Mouse (Mus musculus) heart, embryonic 14.5 days (tissue): ENCODE measurements around the gene Ciao2b. TPM values are rescaled to one million over a fixed set of nuclear protein-coding genes. Genes with fewer than 3 reads are reported as not detected.

Experiments used
- ATAC-seq: fragments of 200-750 bp; cut with Nextera tagmentation; 2 replicates; pipeline ENCODE4 v1.8.0; 2017; ENCODE audit warnings: low read depth, moderate TSS enrichment; ENCODE audit not compliant: insufficient number of reproducible peaks, insufficient read depth, low FRiP score
- H3K27ac ChIP-seq, 2 experiments: fragments of 200-500 bp in 1 of 2; fragments of 300-500 bp in 1 of 2; sonication (generic) in 1 of 2; replicated peaks in 1 of 2; 2 replicates each; pipeline ENCODE4 v1.5.1; 2012 to 2014; ENCODE audit warnings: low read depth in 2 of 2, low read length in 2 of 2, control low read depth in 1 of 2, mild to moderate bottlenecking in 1 of 2, mixed read lengths in 1 of 2; ENCODE audit not compliant: control insufficient read depth in 1 of 2, insufficient read depth in 1 of 2
- H3K27me3 ChIP-seq: fragments of 300-500 bp; sonication (generic); 2 replicates; pipeline ENCODE4 v1.6.1; 2014; ENCODE audit warnings: mild to moderate bottlenecking, low read length, control low read depth; ENCODE audit not compliant: control insufficient read depth, insufficient read depth
- H3K36me3 ChIP-seq: fragments of 300-500 bp; sonication (generic); 2 replicates; pipeline ENCODE4 v1.6.1; 2014; ENCODE audit warnings: mild to moderate bottlenecking, control low read depth, low read length, mixed read lengths; ENCODE audit not compliant: control insufficient read depth, insufficient read depth
- H3K4me1 ChIP-seq, 2 experiments: fragments of 200-500 bp in 1 of 2; fragments of 300-500 bp in 1 of 2; sonication (generic) in 1 of 2; 2 replicates each; pipeline ENCODE4 v1.6.1; 2012 to 2014; ENCODE audit warnings: low read length in 2 of 2, control low read depth in 1 of 2, mixed read lengths in 1 of 2; ENCODE audit not compliant: control insufficient read depth in 2 of 2, insufficient read depth in 2 of 2
- H3K4me2 ChIP-seq: fragments of 300-500 bp; sonication (generic); 2 replicates; pipeline ENCODE4 v1.6.1; 2014; ENCODE audit warnings: mild to moderate bottlenecking, low read length
- H3K4me3 ChIP-seq, 2 experiments: fragments of 200-500 bp in 1 of 2; fragments of 300-500 bp in 1 of 2; sonication (generic) in 1 of 2; 2 replicates each; pipeline ENCODE4 v1.5.1; 2012 to 2014; ENCODE audit warnings: low read length in 2 of 2, mild to moderate bottlenecking in 2 of 2, control low read depth in 1 of 2, low read depth in 1 of 2, moderate library complexity in 1 of 2; ENCODE audit not compliant: control insufficient read depth in 1 of 2, insufficient read depth in 1 of 2
- H3K9ac ChIP-seq: fragments of 300-500 bp; sonication (generic); 2 replicates; pipeline ENCODE4 v1.6.1; 2014; ENCODE audit warnings: mild to moderate bottlenecking, low read length
- H3K9me3 ChIP-seq: fragments of 300-500 bp; sonication (generic); 2 replicates; pipeline ENCODE4 v1.6.1; 2016; ENCODE audit warnings: low read length, control low read depth; ENCODE audit not compliant: control insufficient read depth
- WGBS: fragments of 180-500 bp; shearing (Covaris S2); extraction: QIAGEN DNeasy Blood & Tissue Kit; methylation state at CpG from one replicate; pipeline ENCODE4 v1.1.7; 2014; 5-methylcytosine and 5-hydroxymethylcytosine counted together
- polyA plus RNA-seq: library from polyadenylated mRNA; unstranded; fragments of >200 nt; fragmentation: Nextera tagmentation; extraction: Ambion mirVana; gene quantifications from 2 replicates; pipeline ENCODE4 v1.2.1, GENCODE M21; 2014

Gene Ciao2b
- polyA plus RNA-seq, 1 experiment from 2014 or later, result 198 TPM

GRCm38 (mm10) chr8:104593536-104594325 is 48.0 kb downstream of the Ciao2b start:
- H3K4me1 ChIP-seq, result peaks cover 3 to 8% of the 10 kb centered on the region in 2 experiments; a peak in 3 of 4 replicates
- no peak overlapping the region for H3K4me3 ChIP-seq
- WGBS, result 89% methylated on average over 31 of the region's 31 CpGs
- peaks cover 25% of the 10 kb centered on the region for H3K36me3 ChIP-seq
- H3K9me3 ChIP-seq, result no peaks in the 10 kb centered on the region
- no peak overlapping the region for H3K4me2 ChIP-seq
- no peak overlapping the region for H3K9ac ChIP-seq
- ATAC-seq, result no peak
- H3K27ac ChIP-seq, result no peak overlapping the region
- no peaks in the 10 kb centered on the region for H3K27me3 ChIP-seq

- peaks cover 25% of the 10 kb centered on the region for H3K36me3 ChIP-seq
- H3K27me3 ChIP-seq, result no peaks in the 10 kb centered on the region
- H3K27ac ChIP-seq, result no peak overlapping the region
- H3K9ac ChIP-seq, result no peak overlapping the region
- no peak overlapping the region for H3K4me3 ChIP-seq
- no peak overlapping the region for H3K4me2 ChIP-seq
- peaks cover 0 to 8% of the 10 kb centered on the region in 2 experiments; a peak in 2 of 4 replicates for H3K4me1 ChIP-seq
- no peaks in the 10 kb centered on the region for H3K9me3 ChIP-seq
- ATAC-seq, result no peak
- 71% methylated on average over 6 of the region's 6 CpGs for WGBS
Observed at GRCm38 (mm10) chr8:104592566-104592965, 49.2 kb downstream of the Ciao2b start.

- Histone ChIP-seq H3K27ac (peak overlapping the region; percentile 59 to 87; a peak in 3 of 4 replicates), H3K9me3 (no peaks in the 10 kb centered on the region), H3K4me1 (peaks cover 0 to 8% of the 10 kb centered on the region in 2 experiments; a peak in 2 of 4 replicates), H3K4me2 (peak overlapping the region; percentile 86), H3K9ac (peak overlapping the region; percentile 73), H3K36me3 (peaks cover 25% of the 10 kb centered on the region), H3K4me3 (peak overlapping the region; percentile 65 to 100), H3K27me3 (no peaks in the 10 kb centered on the region)
- WGBS, result 2% methylated on average over 9 of the region's 9 CpGs
- no peak for ATAC-seq
Observed at GRCm38 (mm10) chr8:104591856-104592255, 49.9 kb downstream of the Ciao2b start.

- H3K9ac ChIP-seq, result peak within 1 kb of the TSS; percentile 73
- peaks cover 0 to 8% of the 10 kb centered on the region in 2 experiments; a peak in 2 of 4 replicates for H3K4me1 ChIP-seq
- H3K27ac ChIP-seq, result peak within 1 kb of the TSS; percentile 59 to 87
- peak within 1 kb of the TSS; percentile 86 for H3K4me2 ChIP-seq
- peaks cover 24% of the 10 kb centered on the region for H3K36me3 ChIP-seq
- H3K9me3 ChIP-seq, result no peaks in the 10 kb centered on the region
- H3K4me3 ChIP-seq, result peak within 1 kb of the TSS; percentile 65 to 100
- H3K27me3 ChIP-seq, result no peaks in the 10 kb centered on the region
- under 1% methylated on average over 44 of the region's 44 CpGs for WGBS
- peak; percentile 96 for ATAC-seq
Observed at GRCm38 (mm10) chr8:104591133-104591834, 50.5 kb downstream of the Ciao2b start, which contains the start of gene Pdp2. TSS of gene Pdp2 (plus strand) at chr8:104591451.

GRCm38 (mm10) chr8:104590284-104590683 is 51.5 kb downstream of the Ciao2b start:
- no peak overlapping the region for H3K4me2 ChIP-seq
- H3K27ac ChIP-seq, result no peak overlapping the region
- no peaks in the 10 kb centered on the region for H3K9me3 ChIP-seq
- peaks cover 20% of the 10 kb centered on the region for H3K36me3 ChIP-seq
- no peak overlapping the region for H3K9ac ChIP-seq
- 72% methylated on average over 3 of the region's 3 CpGs for WGBS
- no peak for ATAC-seq
- no peak overlapping the region for H3K4me3 ChIP-seq
- H3K27me3 ChIP-seq, result no peaks in the 10 kb centered on the region
- H3K4me1 ChIP-seq, result peaks cover 0 to 8% of the 10 kb centered on the region in 2 experiments; a peak in 2 of 4 replicates

Other genes starting within 250 kb of the Ciao2b start
- 2.1 and 2.4 TPM in 2 replicates for gene Cmtm4, start 246.2 kb downstream of the Ciao2b start, polyA plus RNA-seq
- gene Dync1li2, start 198.9 kb downstream of the Ciao2b start, polyA plus RNA-seq, result 55.0 and 57.0 TPM in 2 replicates
- 0.18 TPM in 1 of 2 replicates, not detected in the other for gene Terb1, start 132.1 kb downstream of the Ciao2b start, polyA plus RNA-seq
- 73.3 and 80.0 TPM in 2 replicates for gene Nae1, start 107.3 kb downstream of the Ciao2b start, polyA plus RNA-seq
- gene Car7, start 107.3 kb downstream of the Ciao2b start, polyA plus RNA-seq, result 2.2 and 2.3 TPM in 2 replicates
- 5.4 and 6.4 TPM in 2 replicates for gene Pdp2, start 50.5 kb downstream of the Ciao2b start, polyA plus RNA-seq
- gene Cdh16, start 17.6 kb downstream of the Ciao2b start, polyA plus RNA-seq, result 21.5 and 26.4 TPM in 2 replicates
- 338 and 417 TPM in 2 replicates for gene Rrad, start 10.6 kb downstream of the Ciao2b start, polyA plus RNA-seq
- gene Ces2a, start 92.0 kb upstream of the Ciao2b start, polyA plus RNA-seq, result not detected in 2 replicates
- gene Ces2b, start 189.6 kb upstream of the Ciao2b start, polyA plus RNA-seq, result not detected in 2 replicates
- not detected in 2 replicates for gene Ces2c, start 205.1 kb upstream of the Ciao2b start, polyA plus RNA-seq